Mouse (Mus musculus) myocyte (in vitro differentiated cells): ENCODE results near the gene Nrf1. TPM values are rescaled to one million over a fixed set of nuclear protein-coding genes. Genes with fewer than 3 reads are reported as not detected.

Experiments
- H3K27me3 ChIP-seq: one replicate; pipeline ENCODE4 v1.6.1; 2011; ENCODE audit not compliant: control insufficient read depth, insufficient read depth, insufficient read length
- H3K36me3 ChIP-seq: one replicate; pipeline ENCODE4 v1.6.1; 2011; ENCODE audit not compliant: control insufficient read depth, insufficient read depth
- H3K4me2 ChIP-seq: one replicate; pipeline ENCODE4 v1.6.1; 2011; ENCODE audit warnings: low read depth, control low read depth
- H3K4me3 ChIP-seq: one replicate; pipeline ENCODE4 v1.5.1; 2011; ENCODE audit warnings: mild to moderate bottlenecking, control low read depth, moderate library complexity
- H3K79me2 ChIP-seq: one replicate; pipeline ENCODE4 v1.6.1; 2011; ENCODE audit not compliant: control insufficient read depth, insufficient read depth
- H3ac ChIP-seq: one replicate; pipeline ENCODE4 v1.6.1; 2011; ENCODE audit not compliant: control insufficient read depth, insufficient read length
- CEBPB ChIP-seq: IDR thresholded peaks from 2 replicates; pipeline ENCODE4 v1.6.1; 2011; ENCODE audit warnings: mild to moderate bottlenecking, moderate library complexity; ENCODE audit not compliant: poor library complexity, insufficient read depth, severe bottlenecking
- E2F4 ChIP-seq: IDR thresholded peaks from one replicate; pipeline ENCODE4 v1.6.1; 2011; ENCODE audit warnings: mild to moderate bottlenecking, control low read depth, moderate library complexity; ENCODE audit not compliant: insufficient read depth
- MAX ChIP-seq: IDR thresholded peaks from one replicate; pipeline ENCODE4 v1.6.1; 2011; ENCODE audit warnings: low read depth, mild to moderate bottlenecking, control low read depth
- MYOD1 ChIP-seq, 3 experiments: IDR thresholded peaks; one replicate each; pipeline ENCODE4 v1.6.1; 2011; ENCODE audit warnings: control low read depth in 2 of 3, low read depth in 2 of 3, mild to moderate bottlenecking in 2 of 3, moderate library complexity in 1 of 3; ENCODE audit not compliant: insufficient read length in 2 of 3, control insufficient read depth in 1 of 3
- MYOG ChIP-seq, 3 experiments: IDR thresholded peaks; one replicate each; pipeline ENCODE4 v1.6.1; 2011; ENCODE audit warnings: control low read depth in 2 of 3, low read depth in 2 of 3, mild to moderate bottlenecking in 2 of 3; ENCODE audit not compliant: insufficient read length in 2 of 3, control insufficient read depth in 1 of 3, insufficient read depth in 1 of 3
- POLR2A ChIP-seq: IDR thresholded peaks from one replicate; pipeline ENCODE4 v1.6.1; 2011; ENCODE audit warnings: low read depth, mild to moderate bottlenecking, control low read depth, moderate library complexity; ENCODE audit not compliant: insufficient read length
- POLR2AphosphoS2 ChIP-seq: IDR thresholded peaks from one replicate; pipeline ENCODE4 v1.6.1; 2011; ENCODE audit warnings: low read depth, control low read depth; ENCODE audit not compliant: insufficient read length
- REST ChIP-seq: IDR thresholded peaks from one replicate; pipeline ENCODE4 v1.6.1; 2011; ENCODE audit warnings: mild to moderate bottlenecking, control low read depth, moderate library complexity; ENCODE audit not compliant: insufficient read depth, insufficient read length
- SRF ChIP-seq: IDR thresholded peaks from one replicate; pipeline ENCODE4 v1.6.1; 2011; ENCODE audit warnings: low read depth; ENCODE audit not compliant: control insufficient read depth, insufficient read length
- TCF12 ChIP-seq: IDR thresholded peaks from one replicate; pipeline ENCODE4 v1.6.1; 2011; ENCODE audit warnings: mild to moderate bottlenecking, control low read depth; ENCODE audit not compliant: poor library complexity, insufficient read depth, severe bottlenecking
- TCF3 ChIP-seq: IDR thresholded peaks from one replicate; pipeline ENCODE4 v1.6.1; 2011; ENCODE audit warnings: low read depth, control low read depth; ENCODE audit not compliant: insufficient read length
- USF1 ChIP-seq: IDR thresholded peaks from one replicate; pipeline ENCODE4 v1.6.1; 2011; ENCODE audit warnings: low read depth, mild to moderate bottlenecking, control low read depth, moderate library complexity
- polyA plus RNA-seq: library from polyadenylated mRNA; unstranded; fragments of >200 nt; fragmentation: generic; extraction: Trizol; gene quantifications from one replicate; pipeline ENCODE4 v1.2.1, GENCODE M21; 2012; ENCODE audit warnings: missing spikeins

The Nrf1 gene
- polyA plus RNA-seq, 1 experiment: 26.8 TPM

- H3K27me3 ChIP-seq: no peaks in the 10 kb centered on the region
- no peak overlapping the region for H3ac ChIP-seq
- H3K4me3 ChIP-seq: no peak overlapping the region
- no peaks in the 10 kb centered on the region for H3K79me2 ChIP-seq
- TF ChIP-seq SRF (no peak), USF1 (no peak), TCF12 (no peak), POLR2AphosphoS2 (no peak), REST (no peak), POLR2A (no peak), MYOG (IDR thresholded peaks at IDR 0.05; ENCODE audit: control insufficient read depth in 1 of 3, insufficient read depth in 1 of 3, insufficient read length in 2 of 3, low read depth in 2 of 3) (no peak), MYOD1 (IDR thresholded peaks at IDR 0.05; ENCODE audit: control insufficient read depth in 1 of 3, insufficient read length in 2 of 3, low read depth in 2 of 3) (no peak), E2F4 (no peak), CEBPB (no peak), TCF3 (no peak), MAX (no peak)
- H3K36me3 ChIP-seq: peaks cover 33% of the 10 kb centered on the region
- no peak overlapping the region for H3K4me2 ChIP-seq
Measured at GRCm38 (mm10) chr6:30137227-30137626, 89.4 kb downstream of the Nrf1 start.

GRCm38 (mm10) chr6:30139329-30140045 is 91.7 kb downstream of the Nrf1 start:
- no peaks in the 10 kb centered on the region for H3K27me3 ChIP-seq
- TF ChIP-seq MYOG (IDR thresholded peaks at IDR 0.05; ENCODE audit: control insufficient read depth in 1 of 3, insufficient read depth in 1 of 3, insufficient read length in 2 of 3, low read depth in 2 of 3) (no peak), E2F4 (no peak), MYOD1 (IDR thresholded peaks at IDR 0.05; ENCODE audit: control insufficient read depth in 1 of 3, insufficient read length in 2 of 3, low read depth in 2 of 3) (no peak)
- H3K4me3 ChIP-seq: no peak overlapping the region
- no peaks in the 10 kb centered on the region for H3K79me2 ChIP-seq
- no peak overlapping the region for H3ac ChIP-seq
- H3K36me3 ChIP-seq: peaks cover 25% of the 10 kb centered on the region
- no peak overlapping the region for H3K4me2 ChIP-seq

GRCm38 (mm10) chr6:30143263-30143662 is 95.5 kb downstream of the Nrf1 start:
- Histone ChIP-seq H3K4me3 (no peak overlapping the region), H3K4me2 (no peak overlapping the region), H3K36me3 (peaks cover 14% of the 10 kb centered on the region), H3K27me3 (no peaks in the 10 kb centered on the region), H3K79me2 (no peaks in the 10 kb centered on the region), H3ac (no peak overlapping the region)
- TF ChIP-seq TCF3 (no peak), SRF (no peak), MYOD1 (IDR thresholded peaks at IDR 0.05; ENCODE audit: control insufficient read depth in 1 of 3, insufficient read length in 2 of 3, low read depth in 2 of 3) (no peak), POLR2AphosphoS2 (no peak), E2F4 (no peak), CEBPB (no peak), USF1 (no peak), MYOG (IDR thresholded peaks at IDR 0.05; ENCODE audit: control insufficient read depth in 1 of 3, insufficient read depth in 1 of 3, insufficient read length in 2 of 3, low read depth in 2 of 3) (no peak)

- Histone ChIP-seq H3K4me2 (no peak overlapping the region), H3ac (no peak overlapping the region), H3K79me2 (no peaks in the 10 kb centered on the region), H3K36me3 (peaks cover 3% of the 10 kb centered on the region), H3K4me3 (no peak overlapping the region), H3K27me3 (no peaks in the 10 kb centered on the region)
- TF ChIP-seq REST (no peak), MYOD1 (IDR thresholded peaks at IDR 0.05; ENCODE audit: control insufficient read depth in 1 of 3, insufficient read length in 2 of 3, low read depth in 2 of 3) (no peak), CEBPB (no peak), MYOG (IDR thresholded peaks at IDR 0.05; ENCODE audit: control insufficient read depth in 1 of 3, insufficient read depth in 1 of 3, insufficient read length in 2 of 3, low read depth in 2 of 3) (no peak)
Measured at GRCm38 (mm10) chr6:30147058-30147457, 99.3 kb downstream of the Nrf1 start.

GRCm38 (mm10) chr6:30147753-30148152 is 100.0 kb downstream of the Nrf1 start:
- Histone ChIP-seq H3K36me3 (peaks cover 4% of the 10 kb centered on the region), H3K4me2 (no peak overlapping the region), H3K27me3 (no peaks in the 10 kb centered on the region), H3ac (no peak overlapping the region), H3K4me3 (no peak overlapping the region), H3K79me2 (no peaks in the 10 kb centered on the region)
- TF ChIP-seq TCF3 (no peak), E2F4 (no peak), POLR2AphosphoS2 (no peak), USF1 (no peak), MYOD1 (IDR thresholded peaks at IDR 0.05; ENCODE audit: control insufficient read depth in 1 of 3, insufficient read length in 2 of 3, low read depth in 2 of 3) (no peak), MYOG (IDR thresholded peaks at IDR 0.05; ENCODE audit: control insufficient read depth in 1 of 3, insufficient read depth in 1 of 3, insufficient read length in 2 of 3, low read depth in 2 of 3) (no peak), MAX (no peak), REST (no peak), POLR2A (no peak), TCF12 (no peak)
